Mouse (Mus musculus) embryonic facial prominence, embryonic 12.5 days (tissue): Measurements from ENCODE around the gene Ufc1. TPM values are rescaled to one million over a fixed set of nuclear protein-coding genes. Genes with fewer than 3 reads are reported as not detected.

Source experiments
- ATAC-seq: fragments of 200-750 bp; cut with Nextera tagmentation; 2 replicates; pipeline ENCODE4 v1.8.0; 2017; ENCODE audit not compliant: insufficient number of reproducible peaks, insufficient read depth, low FRiP score, low TSS enrichment
- H3K27ac ChIP-seq: fragments of 300-500 bp; sonication (generic); 2 replicates; pipeline ENCODE4 v1.5.1; 2016; ENCODE audit warnings: mild to moderate bottlenecking
- H3K27me3 ChIP-seq: fragments of 300-500 bp; sonication (generic); 2 replicates; pipeline ENCODE4 v1.6.1; 2016; ENCODE audit warnings: mild to moderate bottlenecking, moderate library complexity
- H3K36me3 ChIP-seq: fragments of 300-500 bp; sonication (generic); 2 replicates; pipeline ENCODE4 v1.6.1; 2016; ENCODE audit warnings: mild to moderate bottlenecking
- H3K4me1 ChIP-seq: fragments of 300-500 bp; sonication (generic); 2 replicates; pipeline ENCODE4 v1.6.1; 2016
- H3K4me2 ChIP-seq: fragments of 300-500 bp; sonication (generic); replicated peaks from 2 replicates; pipeline ENCODE4 v1.6.1; 2016; ENCODE audit warnings: mild to moderate bottlenecking, moderate library complexity
- H3K4me3 ChIP-seq: fragments of 300-500 bp; sonication (generic); 2 replicates; pipeline ENCODE4 v1.5.1; 2016; ENCODE audit warnings: mild to moderate bottlenecking
- H3K9ac ChIP-seq: fragments of 300-500 bp; sonication (generic); 2 replicates; pipeline ENCODE4 v1.6.1; 2016; ENCODE audit warnings: mild to moderate bottlenecking, moderate library complexity
- H3K9me3 ChIP-seq: fragments of 300-500 bp; sonication (generic); 2 replicates; pipeline ENCODE4 v1.6.1; 2016; ENCODE audit warnings: mild to moderate bottlenecking, moderate library complexity
- WGBS: fragments of 180-500 bp; shearing (Covaris S2); methylation state at CpG from one replicate; pipeline ENCODE4 v1.1.7; 2016; 5-methylcytosine and 5-hydroxymethylcytosine counted together
- polyA plus RNA-seq: library from polyadenylated mRNA; unstranded; fragments of >200 nt; fragmentation: Nextera tagmentation; extraction: Ambion mirVana; gene quantifications from 2 replicates; pipeline ENCODE4 v1.2.1, GENCODE M21; 2016

Gene Ufc1
- polyA plus RNA-seq, 1 experiment from 2014 or later: 105 TPM

- no peak overlapping the region for H3K4me2 ChIP-seq
- H3K4me3 ChIP-seq: no peak overlapping the region
- H3K9me3 ChIP-seq: no peaks in the 10 kb centered on the region
- peaks cover 85% of the 10 kb centered on the region for H3K36me3 ChIP-seq
- no peak overlapping the region for H3K27ac ChIP-seq
- 0 out of 2 replicates have a peak, but pooled peaks cover 3% of the 10 kb centered on the region for H3K4me1 ChIP-seq
- H3K27me3 ChIP-seq: no peaks in the 10 kb centered on the region
- WGBS: 74% methylated on average over 15 of the region's 15 CpGs
- ATAC-seq: no peak
- no peak overlapping the region for H3K9ac ChIP-seq
Observed at GRCm38 (mm10) chr1:171239992-171240744, 54.7 kb downstream of the Ufc1 start.

Other genes starting within 250 kb of the Ufc1 start
- gene Fcgr3, start 230.1 kb downstream of the Ufc1 start, polyA plus RNA-seq: 6.0 and 6.5 TPM in 2 replicates
- 1.4 and 1.8 TPM in 2 replicates for gene Cfap126, start 181.1 kb downstream of the Ufc1 start, polyA plus RNA-seq
- 210 and 216 TPM in 2 replicates for gene Sdhc, start 144.4 kb downstream of the Ufc1 start, polyA plus RNA-seq
- gene Mpz, start 144.3 kb downstream of the Ufc1 start, polyA plus RNA-seq: 4.5 and 4.7 TPM in 2 replicates
- gene Pcp4l1, start 98.8 kb downstream of the Ufc1 start, polyA plus RNA-seq: 9.2 and 9.3 TPM in 2 replicates
- gene Nr1i3, start 81.1 kb downstream of the Ufc1 start, polyA plus RNA-seq: 0.08 and 0.26 TPM in 2 replicates
- 31.9 and 33.9 TPM in 2 replicates for gene Tomm40l, start 72.5 kb downstream of the Ufc1 start, polyA plus RNA-seq
- gene Apoa2, start 70.0 kb downstream of the Ufc1 start, polyA plus RNA-seq: 3.5 and 3.7 TPM in 2 replicates
- gene Fcer1g, start 60.7 kb downstream of the Ufc1 start, polyA plus RNA-seq: 23.3 and 23.6 TPM in 2 replicates
- gene Adamts4, start 44.6 kb downstream of the Ufc1 start, polyA plus RNA-seq: 18.2 and 18.6 TPM in 2 replicates
- gene Ndufs2, start 43.6 kb downstream of the Ufc1 start, polyA plus RNA-seq: 236 and 243 TPM in 2 replicates
- gene B4galt3, start 24.7 kb downstream of the Ufc1 start, polyA plus RNA-seq: 86.0 and 89.3 TPM in 2 replicates
- 75.4 and 79.1 TPM in 2 replicates for gene Ppox, start 13.8 kb downstream of the Ufc1 start, polyA plus RNA-seq
- 135 and 139 TPM in 2 replicates for gene Usp21, start 7.0 kb downstream of the Ufc1 start, polyA plus RNA-seq
- 54.5 and 61.8 TPM in 2 replicates for gene Dedd, start 34.1 kb upstream of the Ufc1 start, polyA plus RNA-seq
- 43.6 and 44.8 TPM in 2 replicates for gene Nit1, start 50.6 kb upstream of the Ufc1 start, polyA plus RNA-seq
- 118 and 127 TPM in 2 replicates for gene Pfdn2, start 50.6 kb upstream of the Ufc1 start, polyA plus RNA-seq
- 1.0 and 1.8 TPM in 2 replicates for gene Klhdc9, start 65.8 kb upstream of the Ufc1 start, polyA plus RNA-seq
- gene Nectin4, start 75.1 kb upstream of the Ufc1 start, polyA plus RNA-seq: 7.5 and 8.7 TPM in 2 replicates
- 0.97 and 1.1 TPM in 2 replicates for gene Arhgap30, start 93.9 kb upstream of the Ufc1 start, polyA plus RNA-seq
- 119 and 125 TPM in 2 replicates for gene Usf1, start 116.3 kb upstream of the Ufc1 start, polyA plus RNA-seq
- gene Tstd1, start 123.8 kb upstream of the Ufc1 start, polyA plus RNA-seq: 5.8 and 7.6 TPM in 2 replicates
- gene F11r, start 142.5 kb upstream of the Ufc1 start, polyA plus RNA-seq: 31.8 and 35.2 TPM in 2 replicates
- 13.3 and 14.6 TPM in 2 replicates for gene Alyref2, start 208.5 kb upstream of the Ufc1 start, polyA plus RNA-seq
- not detected in 2 replicates for gene Itln1, start 240.3 kb upstream of the Ufc1 start, polyA plus RNA-seq